Mouse (Mus musculus) hindbrain, postnatal 0 days (tissue): ENCODE measurements at regions not wholly inside any gene's neighbourhood (a gene's known extent, or its start where the extent isn't known, plus 50 kb on each side); places are given as distances from the start of the nearest gene placed in this dataset.

ENCODE experiments used
- ATAC-seq: fragments of 200-750 bp; cut with Nextera tagmentation; 2 replicates; pipeline ENCODE4 v1.8.0; 2017; ENCODE audit warnings: mild to moderate bottlenecking, moderate TSS enrichment, moderate library complexity
- DNase-seq: peaks from one replicate; pipeline ENCODE4 v3.0.0-alpha.2; 2015; ENCODE audit warnings: low spot score
- H3K27ac ChIP-seq: fragments of 300-500 bp; sonication (generic); 2 replicates; pipeline ENCODE4 v1.5.1; 2014; ENCODE audit warnings: mild to moderate bottlenecking
- H3K27me3 ChIP-seq: fragments of 300-500 bp; sonication (generic); 2 replicates; pipeline ENCODE4 v1.6.1; 2014; ENCODE audit warnings: low read length, mixed read lengths; ENCODE audit not compliant: insufficient read depth
- H3K36me3 ChIP-seq: fragments of 300-500 bp; sonication (generic); 2 replicates; pipeline ENCODE4 v1.6.1; 2014; ENCODE audit warnings: low read length, mixed read lengths; ENCODE audit not compliant: insufficient read depth
- H3K4me1 ChIP-seq: fragments of 300-500 bp; sonication (generic); 2 replicates; pipeline ENCODE4 v1.6.1; 2014; ENCODE audit warnings: antibody characterized with exemption, low read length, mixed read lengths; ENCODE audit not compliant: insufficient read depth
- H3K4me2 ChIP-seq: fragments of 300-500 bp; sonication (generic); 2 replicates; pipeline ENCODE4 v1.6.1; 2014; ENCODE audit warnings: low read depth, mild to moderate bottlenecking, low read length, moderate library complexity, mixed read lengths
- H3K4me3 ChIP-seq: fragments of 300-500 bp; sonication (generic); 2 replicates; pipeline ENCODE4 v1.5.1; 2014; ENCODE audit warnings: low read length
- H3K9ac ChIP-seq: fragments of 300-500 bp; sonication (generic); replicated peaks from 2 replicates; pipeline ENCODE4 v1.6.1; 2014; ENCODE audit warnings: mild to moderate bottlenecking, low read length, moderate library complexity, mixed read lengths
- H3K9me3 ChIP-seq: fragments of 300-500 bp; sonication (generic); 2 replicates; pipeline ENCODE4 v1.6.1; 2016; ENCODE audit warnings: low read length, mixed read lengths
- CTCF ChIP-seq: IDR thresholded peaks from 2 replicates; pipeline ENCODE4 v1.5.1; 2016; ENCODE audit warnings: antibody characterized with exemption, control low read depth, low read depth
- WGBS: fragments of 180-500 bp; shearing (Covaris S2); extraction: QIAGEN DNeasy Blood & Tissue Kit; methylation state at CpG from one replicate; pipeline ENCODE4 v1.1.7; 2014; 5-methylcytosine and 5-hydroxymethylcytosine counted together

DNA sequence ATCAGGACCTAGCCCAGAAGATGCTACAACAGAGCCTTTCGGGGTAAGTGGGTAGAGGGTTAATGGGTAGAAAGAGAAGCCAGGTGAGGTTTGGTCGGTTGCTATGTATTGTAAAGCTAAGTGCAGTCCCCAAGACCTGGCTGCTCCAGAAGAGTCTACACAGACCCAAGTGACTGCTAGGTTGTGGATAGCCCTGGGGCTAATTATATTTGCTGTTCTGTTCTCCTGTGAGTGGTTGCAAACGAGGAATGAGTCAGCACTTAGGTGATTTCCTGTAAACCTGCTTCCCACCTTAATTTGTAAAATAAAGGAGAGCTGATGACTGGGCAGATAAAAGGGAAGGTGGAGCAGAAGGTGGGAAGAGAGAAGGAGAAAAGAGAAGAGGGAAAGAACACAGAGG lies 126.9 kb downstream of the Evx1 start:
- ATAC-seq (no peak), DNase-seq (no peak)
- Histone ChIP-seq H3K9me3 (no peaks in the 10 kb centered on the region), H3K4me2 (no peak overlapping the region), H3K27ac (no peak overlapping the region), H3K9ac (no peak overlapping the region), H3K36me3 (no peaks in the 10 kb centered on the region), H3K27me3 (no peaks in the 10 kb centered on the region), H3K4me1 (no peaks in the 10 kb centered on the region), H3K4me3 (no peak overlapping the region)
- 73% methylated on average over 3 of the region's 3 CpGs for WGBS
- TF ChIP-seq CTCF: no peak

DNA sequence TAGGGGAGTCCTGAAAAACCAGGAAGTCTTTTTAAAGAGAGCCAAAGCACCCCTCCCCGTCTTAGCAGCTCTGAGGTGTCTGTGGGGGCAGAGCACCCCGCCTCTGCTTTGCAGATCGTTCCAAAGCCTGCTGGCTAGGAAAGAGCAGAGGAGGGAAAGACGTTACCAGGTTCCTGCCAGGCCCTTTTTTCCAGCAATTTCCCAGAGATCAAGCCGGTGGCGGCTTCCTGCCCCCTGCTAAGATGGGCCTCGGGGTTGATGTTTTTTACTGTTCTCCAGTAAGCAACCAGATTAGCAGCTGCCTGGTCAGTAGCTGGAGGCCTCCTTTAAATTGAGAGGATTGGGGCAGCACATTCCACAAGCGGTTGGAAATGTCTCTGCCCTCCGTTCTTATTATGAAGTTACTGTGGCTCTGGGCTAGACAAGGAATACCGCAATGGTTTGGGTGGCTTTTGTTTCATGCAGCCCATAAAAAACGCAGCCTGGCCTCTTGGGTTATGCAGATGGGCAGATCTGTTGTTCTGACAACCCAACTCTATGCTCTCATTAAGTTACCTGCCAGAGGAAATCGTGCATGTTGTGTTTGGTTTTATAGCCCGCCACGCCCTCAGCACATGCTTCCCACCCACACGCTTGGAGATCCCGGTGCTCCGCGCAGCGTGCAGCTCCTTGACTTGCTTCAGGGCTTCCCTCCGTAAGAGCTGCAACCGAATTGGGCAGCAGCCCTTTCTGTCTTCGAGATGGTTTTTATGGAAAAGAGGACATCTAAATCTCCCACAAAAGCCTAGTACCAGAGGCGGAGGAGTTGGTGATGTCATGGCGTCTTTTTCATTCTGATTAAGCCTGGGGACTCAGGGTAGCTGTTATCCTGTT lies 130.1 kb downstream of the Evx1 start:
- H3K9ac ChIP-seq: no peak overlapping the region
- no peaks in the 10 kb centered on the region for H3K4me1 ChIP-seq
- ATAC-seq (no peak), DNase-seq (no peak)
- no peaks in the 10 kb centered on the region for H3K36me3 ChIP-seq
- no peak overlapping the region for H3K27ac ChIP-seq
- H3K4me3 ChIP-seq: no peak overlapping the region
- WGBS: 37% methylated on average over 24 of the region's 24 CpGs
- H3K4me2 ChIP-seq: peak overlapping the region; percentile 35
- no peaks in the 10 kb centered on the region for H3K27me3 ChIP-seq
- TF ChIP-seq CTCF: no peak
- no peaks in the 10 kb centered on the region for H3K9me3 ChIP-seq

DNA sequence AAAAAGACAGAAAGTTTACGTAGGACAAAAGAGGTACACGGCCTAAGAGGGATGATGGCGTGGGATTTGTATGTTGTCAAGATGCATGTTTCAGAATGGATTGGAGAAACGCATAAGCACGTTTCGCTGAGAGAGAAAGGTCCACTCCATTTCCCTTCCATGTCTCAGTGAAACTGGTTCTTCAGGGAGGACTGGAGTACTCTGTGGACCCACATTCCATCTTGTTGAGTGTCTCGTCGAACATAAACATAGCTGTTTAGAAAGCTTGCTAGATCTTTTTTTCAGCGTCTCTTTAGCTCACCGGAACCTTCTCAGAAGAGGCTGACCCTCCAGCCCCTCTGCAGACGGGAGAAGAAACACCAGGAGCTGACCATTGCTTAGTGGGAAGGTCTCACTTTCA lies 145.5 kb downstream of the Evx1 start:
- no peak overlapping the region for H3K4me2 ChIP-seq
- no peaks in the 10 kb centered on the region for H3K9me3 ChIP-seq
- no peak for ATAC-seq
- no peaks in the 10 kb centered on the region for H3K36me3 ChIP-seq
- H3K4me3 ChIP-seq: no peak overlapping the region
- H3K4me1 ChIP-seq: no peaks in the 10 kb centered on the region
- H3K27ac ChIP-seq: no peak overlapping the region
- no peaks in the 10 kb centered on the region for H3K27me3 ChIP-seq
- no peak overlapping the region for H3K9ac ChIP-seq
- 90% methylated on average over 11 of the region's 11 CpGs for WGBS
- DNase-seq: no peak
- TF ChIP-seq CTCF: no peak

DNA sequence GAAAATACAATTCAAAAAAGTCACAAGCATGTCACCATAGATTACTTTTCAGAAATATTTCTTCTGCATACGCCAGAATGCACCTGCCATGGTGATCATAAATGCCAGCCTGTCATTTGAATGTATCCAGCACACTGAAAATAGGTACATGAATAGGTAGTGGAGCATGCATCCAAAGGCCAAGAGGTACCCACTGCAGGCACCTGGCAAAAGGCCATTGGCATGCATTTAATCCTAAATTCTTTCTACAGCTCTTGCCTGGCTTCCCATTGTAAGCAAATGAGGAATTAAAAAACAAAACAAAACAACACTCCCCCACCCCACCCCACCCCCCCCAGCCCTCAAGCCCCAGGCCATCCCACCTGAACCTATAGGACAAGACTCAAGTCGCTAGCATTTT lies 147.9 kb downstream of the Evx1 start:
- no peaks in the 10 kb centered on the region for H3K9me3 ChIP-seq
- DNase-seq (no peak), ATAC-seq (no peak)
- no peak overlapping the region for H3K4me2 ChIP-seq
- no peaks in the 10 kb centered on the region for H3K4me1 ChIP-seq
- no peak overlapping the region for H3K27ac ChIP-seq
- H3K9ac ChIP-seq: no peak overlapping the region
- no peaks in the 10 kb centered on the region for H3K27me3 ChIP-seq
- no peak for TF ChIP-seq CTCF
- WGBS: 83% methylated on average over 2 of the region's 2 CpGs
- H3K36me3 ChIP-seq: no peaks in the 10 kb centered on the region
- no peak overlapping the region for H3K4me3 ChIP-seq

DNA sequence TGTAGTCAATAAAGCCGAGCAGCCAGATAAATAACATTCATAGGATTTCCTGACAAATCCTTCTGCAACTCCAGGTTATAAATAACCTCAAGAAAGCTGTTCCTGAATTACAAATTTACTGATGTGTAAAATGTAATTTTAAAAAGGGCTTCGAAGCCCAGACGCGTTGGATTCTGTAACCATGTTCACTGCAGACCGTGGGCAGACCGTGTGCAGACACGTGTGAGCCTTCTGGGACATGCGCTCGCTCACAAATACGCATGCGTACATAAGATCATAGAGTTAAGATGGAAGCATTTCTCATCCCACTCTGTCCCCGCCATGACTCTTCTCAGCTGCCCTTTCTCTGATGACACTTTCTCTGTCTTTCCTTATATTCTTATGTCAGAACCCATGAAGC lies 150.1 kb downstream of the Evx1 start:
- 88% methylated on average over 12 of the region's 12 CpGs for WGBS
- TF ChIP-seq CTCF: no peak
- ATAC-seq: no peak
- Histone ChIP-seq H3K27me3 (no peaks in the 10 kb centered on the region), H3K36me3 (no peaks in the 10 kb centered on the region), H3K4me3 (no peak overlapping the region), H3K9ac (no peak overlapping the region), H3K4me2 (no peak overlapping the region), H3K4me1 (no peaks in the 10 kb centered on the region), H3K9me3 (no peaks in the 10 kb centered on the region), H3K27ac (no peak overlapping the region)
- DNase-seq: no peak

DNA sequence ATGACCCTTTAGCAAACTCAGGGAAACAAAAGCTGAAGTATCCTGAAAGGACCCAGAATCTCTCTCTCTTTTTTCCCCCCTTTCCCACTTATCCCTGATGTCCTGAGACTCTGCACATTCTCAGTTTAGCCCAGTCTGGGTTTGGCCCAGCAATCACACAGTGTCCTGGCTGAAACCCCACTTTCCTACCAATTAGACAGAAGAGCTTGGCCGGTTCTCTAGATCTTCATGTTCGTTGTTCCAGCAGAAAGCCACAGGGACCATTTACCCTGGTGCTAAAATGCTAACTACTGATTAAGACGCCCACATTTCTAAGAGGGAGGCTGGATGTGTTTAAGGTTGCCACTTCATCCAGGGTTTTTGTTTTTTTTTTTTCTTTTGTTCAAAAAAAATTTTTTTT lies 151.3 kb downstream of the Evx1 start:
- Histone ChIP-seq H3K4me2 (no peak overlapping the region), H3K27ac (no peak overlapping the region), H3K4me1 (no peaks in the 10 kb centered on the region), H3K36me3 (no peaks in the 10 kb centered on the region), H3K9ac (no peak overlapping the region), H3K27me3 (no peaks in the 10 kb centered on the region), H3K9me3 (no peaks in the 10 kb centered on the region), H3K4me3 (no peak overlapping the region)
- no peak for DNase-seq
- 70% methylated on average over 3 of the region's 3 CpGs for WGBS
- no peak for TF ChIP-seq CTCF
- no peak for ATAC-seq

DNA sequence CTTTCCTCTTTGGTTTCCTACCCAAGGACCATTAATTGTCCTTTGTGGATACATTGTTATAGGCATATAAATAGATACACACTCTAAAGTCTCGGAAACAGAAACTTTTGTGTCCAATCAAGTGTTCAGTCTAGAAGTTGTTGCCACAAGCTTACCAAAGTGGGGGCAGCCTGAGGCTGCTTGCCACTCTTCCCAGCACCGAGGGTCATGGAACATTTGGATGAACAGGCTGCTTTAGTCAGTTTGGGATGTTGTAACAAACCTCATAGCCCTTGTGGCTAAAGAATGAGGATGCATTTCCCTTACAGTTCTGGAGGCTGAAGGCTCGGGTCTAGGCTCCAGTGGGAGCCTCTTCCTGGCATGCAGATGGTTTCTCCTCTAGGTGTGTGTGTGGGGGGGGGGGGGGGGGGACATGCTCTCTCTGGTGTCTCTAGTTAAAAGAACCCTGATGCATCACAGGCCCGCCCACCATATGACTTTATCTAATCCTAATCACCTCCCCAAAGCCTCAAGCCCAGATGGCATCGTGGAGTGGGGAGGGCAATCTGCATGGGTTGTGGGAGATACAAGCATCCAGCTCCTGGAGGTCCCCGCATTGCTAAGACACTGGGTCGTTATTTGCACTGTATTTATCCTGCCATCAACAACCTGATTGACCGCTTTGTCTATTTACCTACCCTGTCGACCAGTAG lies 152.7 kb downstream of the Evx1 start:
- no peaks in the 10 kb centered on the region for H3K36me3 ChIP-seq
- H3K9me3 ChIP-seq: no peaks in the 10 kb centered on the region
- 76% methylated on average over 9 of the region's 9 CpGs for WGBS
- DNase-seq (no peak), ATAC-seq (no peak)
- no peaks in the 10 kb centered on the region for H3K27me3 ChIP-seq
- H3K4me3 ChIP-seq: no peak overlapping the region
- H3K4me2 ChIP-seq: no peak overlapping the region
- H3K27ac ChIP-seq: no peak overlapping the region
- no peak overlapping the region for H3K9ac ChIP-seq
- no peak for TF ChIP-seq CTCF
- no peaks in the 10 kb centered on the region for H3K4me1 ChIP-seq
